Mouse (Mus musculus) thymus, postnatal 10 days (tissue): ENCODE measurements around the gene Gm12830.

Experiments
- DNase-seq, 2 experiments: peaks; one replicate each; pipeline ENCODE4 v3.0.0; 2021; ENCODE audit warnings: low spot score in 2 of 2

Gene Gm12830

DNA sequence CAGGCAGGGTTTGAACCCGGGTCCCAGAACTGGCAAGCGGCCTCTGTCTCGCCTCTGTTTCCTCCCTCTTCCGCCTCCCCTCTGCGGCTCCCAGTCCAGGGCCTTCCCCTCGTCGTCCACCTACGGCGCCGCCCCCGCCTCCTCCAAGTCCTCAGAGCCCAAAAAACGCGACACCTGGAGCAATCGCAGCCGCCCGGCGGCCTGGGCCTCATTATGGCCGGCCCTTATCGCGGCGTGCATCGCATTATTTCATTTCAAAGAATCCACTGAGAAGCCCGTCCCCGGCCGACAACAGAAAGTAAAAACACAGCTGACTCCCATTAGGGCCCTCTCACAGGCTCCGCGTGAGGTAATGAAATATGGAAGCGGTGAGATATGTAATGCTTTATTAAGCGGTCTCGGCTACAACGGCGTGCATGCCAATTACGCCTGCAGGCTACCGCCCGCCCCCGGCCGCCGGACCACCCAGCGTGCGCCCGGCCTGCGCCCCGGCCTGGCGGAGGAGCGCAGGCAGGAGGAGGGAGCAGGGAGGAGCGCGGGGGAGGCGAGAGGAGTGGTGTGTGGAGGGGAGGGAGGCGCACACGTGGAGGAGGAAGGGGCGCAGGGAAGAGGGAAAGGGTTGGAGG lies at the start of gene Gm12830:
Gm12830 (plus strand) TSS at position 156 of the 626 bp plus-strand sequence.
- DNase-seq, result no peak

DNA sequence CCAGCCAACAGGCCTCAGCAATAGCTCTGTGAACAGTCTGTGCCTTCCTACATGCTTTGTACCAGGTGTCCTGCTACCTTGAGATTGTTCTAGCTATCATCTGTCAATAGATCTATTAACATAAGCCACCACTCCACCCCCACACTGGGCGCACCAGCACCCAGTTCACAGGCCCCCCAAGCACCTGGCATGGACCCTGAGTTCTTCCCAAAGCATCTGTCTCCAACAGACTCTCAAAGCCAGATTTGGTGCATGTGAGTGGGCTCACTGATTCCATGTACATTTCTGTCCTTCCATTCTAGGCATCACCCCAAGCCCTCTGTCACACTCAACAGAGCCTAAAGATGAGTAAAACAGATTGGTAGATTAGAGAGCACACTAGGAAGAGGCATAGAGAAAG lies 48.2 kb upstream of the Gm12830 start:
- no peak for DNase-seq

DNA sequence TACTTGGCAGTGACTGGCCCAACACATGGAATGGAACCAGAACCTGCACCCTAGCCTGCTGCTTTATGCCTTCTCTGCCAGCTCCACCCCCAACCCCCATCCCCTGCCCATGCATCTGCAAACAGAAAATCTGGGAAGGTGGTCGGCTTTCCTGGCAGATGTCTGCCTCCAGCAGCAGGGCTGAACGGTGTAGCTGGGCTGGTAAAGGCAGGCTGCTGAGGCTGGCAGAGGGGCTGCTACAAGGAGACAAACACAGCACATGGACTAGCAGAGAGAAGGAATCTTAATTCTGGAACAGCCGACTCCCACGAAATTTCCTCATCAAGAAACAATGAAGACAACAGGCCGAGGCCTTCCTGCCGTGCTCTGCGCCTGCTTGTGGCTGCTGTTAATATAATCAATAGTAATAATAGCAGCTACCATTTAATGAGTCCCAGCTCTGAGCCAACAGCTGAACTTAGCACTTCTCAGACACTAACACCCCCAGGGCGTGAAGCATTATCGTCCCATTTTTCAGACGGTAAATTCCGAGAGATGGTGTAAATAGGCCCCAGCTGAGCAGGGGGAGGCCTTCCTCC lies 43.8 kb upstream of the Gm12830 start:
- DNase-seq, result no peak

DNA sequence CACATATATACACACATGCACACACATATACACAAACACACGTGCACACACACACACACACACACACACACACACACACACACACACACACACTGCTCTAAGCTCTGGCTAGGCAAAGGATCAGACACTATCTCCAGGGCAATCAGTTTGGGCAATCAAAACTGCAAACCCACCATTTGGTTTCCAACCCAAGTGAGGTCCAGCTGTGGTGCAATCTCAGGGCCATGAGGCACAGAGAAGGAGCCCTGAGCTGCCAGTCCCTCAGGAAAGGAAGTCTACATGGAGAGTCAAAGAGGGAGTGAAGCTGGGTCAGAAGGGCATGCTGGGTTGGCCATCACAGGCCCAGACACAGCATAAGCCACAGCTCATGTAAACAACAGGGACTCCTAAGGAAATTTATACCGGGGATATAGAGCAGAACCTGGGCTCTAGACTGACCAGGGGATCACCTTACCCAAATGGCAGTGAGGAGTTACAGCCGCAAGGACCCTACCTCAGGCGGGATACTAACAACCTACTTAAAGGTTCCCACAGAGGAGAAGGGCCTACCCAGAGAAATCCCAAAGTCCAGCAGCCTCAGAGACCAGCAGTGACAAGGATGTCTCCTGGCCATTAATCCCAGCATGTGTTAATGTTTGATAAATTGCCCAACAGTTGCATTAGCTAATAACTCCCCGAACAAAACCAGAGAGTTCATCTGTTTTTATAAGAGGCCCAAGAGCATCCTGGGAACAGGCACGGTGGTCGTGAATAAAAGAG lies 42.6 kb upstream of the Gm12830 start:
- DNase-seq, result no peak

DNA sequence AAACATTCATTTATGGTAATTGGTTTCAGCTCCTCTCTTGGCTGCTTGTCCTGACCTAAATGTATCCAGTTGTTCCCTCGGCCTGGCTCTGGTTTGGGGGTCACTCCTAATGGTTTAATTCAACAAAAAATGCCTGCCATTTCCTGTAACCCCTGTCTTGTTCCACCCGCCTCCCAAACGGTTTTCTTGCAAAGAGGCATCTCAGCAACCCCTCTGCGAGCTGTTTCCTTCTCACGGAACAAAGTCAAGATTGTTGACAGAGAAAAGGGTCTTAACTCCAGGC lies 42.1 kb upstream of the Gm12830 start:
- DNase-seq, result no peak

DNA sequence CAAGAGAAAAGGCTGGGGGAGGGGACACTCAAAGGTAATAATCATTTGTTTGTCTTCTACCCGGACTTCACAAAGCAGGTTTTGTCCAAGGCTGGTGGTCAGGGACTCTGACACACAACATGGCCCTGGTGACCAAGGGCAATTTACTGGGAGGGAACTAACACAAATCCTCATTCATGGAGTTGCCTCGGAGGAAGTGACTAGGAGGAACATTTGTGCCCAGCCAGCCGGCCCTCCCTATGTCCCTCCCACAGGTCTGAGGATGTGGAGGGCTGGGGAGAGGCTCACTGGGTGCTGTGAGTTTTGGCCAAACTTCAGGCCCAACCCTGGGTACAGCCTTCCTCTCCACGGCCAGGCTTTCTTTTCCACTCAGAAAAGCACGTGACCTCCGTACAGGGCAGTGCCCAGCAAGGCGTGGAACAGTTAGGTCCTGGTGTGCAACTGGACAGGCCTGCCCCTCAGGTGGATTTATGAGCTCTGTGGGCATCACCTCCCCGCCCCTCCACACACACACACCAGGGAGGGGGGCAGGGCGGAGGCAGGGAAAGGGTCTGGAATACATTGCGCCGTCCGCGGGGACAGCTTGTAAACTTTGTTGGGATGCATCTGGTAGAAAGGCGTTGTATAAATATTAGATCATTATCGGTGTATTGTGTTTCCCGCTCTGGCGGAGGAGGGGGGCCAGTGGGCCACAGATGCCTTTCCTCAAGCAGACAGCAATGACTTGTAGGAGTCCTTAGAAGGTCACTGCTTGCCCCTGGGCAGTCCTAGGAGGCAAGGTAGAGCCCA lies 41.6 kb upstream of the Gm12830 start:
- DNase-seq, result no peak

DNA sequence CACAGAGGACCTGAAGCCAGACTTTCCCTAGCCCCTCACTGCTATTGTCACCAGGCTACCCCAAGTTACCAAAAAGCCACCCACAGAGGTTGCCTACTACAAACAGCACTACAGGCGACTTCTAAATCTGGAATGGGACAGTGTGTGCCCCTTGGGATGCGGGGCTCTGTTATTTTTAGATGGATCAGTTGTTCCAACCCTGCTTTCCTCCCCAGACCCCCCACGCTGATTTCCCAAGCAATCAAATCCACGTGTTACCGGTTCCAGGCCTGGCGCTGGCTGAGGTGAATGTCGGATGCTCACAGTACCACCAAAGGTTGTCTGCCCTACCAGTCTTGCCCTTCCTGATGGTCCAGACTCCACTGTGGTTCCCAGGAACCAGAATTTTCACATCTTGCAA lies 38.7 kb upstream of the Gm12830 start:
- no peak for DNase-seq

DNA sequence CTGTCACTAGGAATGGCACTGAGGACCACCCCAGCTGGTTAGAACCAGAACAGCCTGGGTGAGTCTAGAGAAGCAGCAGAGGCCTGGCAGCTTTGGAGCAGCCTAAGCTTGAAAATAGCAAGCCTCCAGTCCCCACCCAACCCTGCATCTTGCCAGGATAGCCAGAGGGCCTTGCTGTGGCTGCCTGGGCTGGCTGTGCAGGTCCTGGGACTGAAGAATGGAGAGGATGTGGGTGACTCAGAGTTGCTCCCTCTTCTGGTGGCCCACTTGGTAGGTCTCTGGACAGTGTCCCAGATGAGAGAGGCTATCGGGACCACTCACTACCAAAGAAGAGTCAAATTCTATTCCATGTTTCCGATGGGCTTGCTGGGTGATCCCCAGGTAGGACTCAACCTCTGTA lies 36.8 kb upstream of the Gm12830 start:
- DNase-seq, result no peak

DNA sequence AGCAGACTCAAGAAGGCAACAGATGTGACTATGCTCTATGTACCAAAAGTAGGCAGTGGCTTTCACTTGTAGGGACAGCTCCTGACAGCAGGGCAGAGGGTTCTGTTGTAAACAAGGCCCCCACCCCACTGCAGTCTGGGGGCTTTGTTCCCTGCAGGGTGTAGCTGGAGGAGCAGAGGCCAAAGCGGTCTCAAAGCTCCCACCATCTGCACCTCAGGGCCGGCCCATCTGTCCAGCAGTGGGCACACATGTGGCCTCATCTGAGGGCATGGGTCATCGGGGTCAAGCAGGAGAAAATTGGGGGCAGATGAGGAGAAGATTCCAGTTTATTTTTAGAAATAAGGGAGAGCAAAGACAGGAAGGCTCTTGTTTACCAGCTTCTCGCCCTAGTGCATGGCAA lies 32.7 kb upstream of the Gm12830 start:
- no peak for DNase-seq

DNA sequence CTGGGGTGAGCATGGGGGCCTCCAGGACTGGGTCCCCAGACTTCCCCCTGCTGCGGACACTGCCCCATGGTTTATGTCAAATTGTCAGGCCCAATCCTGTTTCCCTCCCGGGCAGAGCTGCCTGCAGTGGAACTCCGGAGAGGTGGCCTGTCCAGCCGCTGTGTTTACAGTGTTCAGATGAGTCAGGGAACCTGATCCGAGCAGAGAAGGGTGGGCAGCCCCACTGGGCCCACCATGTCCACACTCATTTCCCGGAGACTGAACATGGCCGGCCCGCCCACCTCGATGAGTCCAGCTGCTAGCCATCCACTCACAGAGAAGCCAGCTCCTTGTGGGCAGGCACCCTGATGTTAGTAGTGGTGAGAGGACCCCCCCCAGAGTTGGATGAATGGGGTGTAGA lies 29.9 kb upstream of the Gm12830 start:
- no peak for DNase-seq

DNA sequence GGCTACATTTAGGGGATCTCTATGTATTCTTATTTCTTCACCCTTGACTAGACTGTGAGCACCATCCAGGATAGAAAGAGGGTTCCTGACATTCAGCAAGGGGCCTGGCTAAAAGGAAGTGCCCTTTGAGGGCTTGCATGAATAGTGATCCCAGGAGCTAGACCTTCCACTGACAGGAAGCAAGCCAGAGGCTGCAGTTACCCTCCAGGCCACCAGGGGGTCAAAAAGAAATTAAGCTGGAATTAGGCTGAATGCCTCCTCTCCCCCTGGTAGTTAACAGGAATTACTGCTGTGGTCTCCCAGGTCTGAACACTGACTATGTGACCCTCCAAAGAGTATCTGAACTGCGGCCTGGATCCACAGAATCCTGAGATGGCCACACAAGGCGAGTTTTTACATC lies 27.7 kb upstream of the Gm12830 start:
- DNase-seq, result peak in 1 of 2 experiments; percentile 12

DNA sequence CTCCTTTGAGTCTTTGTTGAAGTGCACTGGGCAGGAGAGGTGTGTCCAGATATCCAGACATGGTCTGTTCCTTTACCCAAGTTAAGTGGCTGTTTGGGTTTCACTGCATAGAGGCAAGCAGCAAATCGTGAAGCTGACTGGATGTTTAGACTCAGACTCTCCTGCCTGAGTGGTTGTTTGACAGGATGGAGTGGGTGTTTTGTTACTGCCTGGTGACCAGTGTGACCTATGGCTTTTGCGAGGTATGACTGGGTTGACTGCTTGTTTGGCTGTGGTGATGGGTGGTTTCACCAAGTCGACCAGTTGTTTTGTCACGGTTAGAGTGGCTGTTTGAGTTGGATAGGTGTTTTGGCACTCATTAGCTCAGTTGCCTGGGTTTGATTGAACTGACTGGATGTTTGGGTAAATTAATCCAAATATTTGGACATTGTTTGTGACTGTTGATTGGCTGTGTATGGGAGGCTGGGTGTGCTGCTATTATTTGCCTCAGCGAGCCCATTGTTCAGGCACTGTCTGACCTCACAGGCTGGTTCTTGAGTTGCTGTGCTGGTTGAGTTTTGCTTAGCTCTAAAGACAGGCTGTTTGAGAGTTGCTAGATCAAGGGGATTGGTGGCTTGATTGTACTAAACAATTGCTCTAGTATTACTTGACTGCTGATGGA lies 24.1 kb upstream of the Gm12830 start:
- DNase-seq, result no peak

DNA sequence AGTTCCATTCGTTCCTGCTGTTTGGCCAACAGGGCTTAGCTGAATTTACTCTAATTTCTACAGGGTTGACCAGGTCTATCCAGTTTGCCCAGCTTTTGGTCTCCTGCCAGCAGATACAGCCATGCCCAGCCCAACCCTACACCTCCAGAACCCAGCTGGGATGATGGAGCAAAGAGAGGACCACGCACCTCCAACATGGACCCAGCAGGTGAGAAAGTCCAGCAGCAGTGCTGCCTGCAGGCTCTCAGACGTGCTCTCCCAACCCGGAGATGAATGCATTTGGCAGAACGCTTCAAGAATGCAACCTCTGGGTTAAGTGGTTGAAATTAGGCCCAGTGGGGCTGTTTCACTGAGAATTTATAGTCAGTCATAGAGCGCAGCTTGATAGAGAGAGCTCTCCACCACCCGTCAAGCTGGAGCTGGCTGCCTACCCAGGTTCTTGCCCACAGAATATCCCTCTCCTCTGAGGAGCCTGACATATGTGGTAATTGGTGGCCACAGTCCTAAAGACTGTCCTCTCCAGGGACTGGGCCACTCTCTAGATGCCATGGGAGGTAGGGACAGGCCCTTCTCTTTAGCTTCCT lies 23.4 kb upstream of the Gm12830 start:
- DNase-seq, result no peak

DNA sequence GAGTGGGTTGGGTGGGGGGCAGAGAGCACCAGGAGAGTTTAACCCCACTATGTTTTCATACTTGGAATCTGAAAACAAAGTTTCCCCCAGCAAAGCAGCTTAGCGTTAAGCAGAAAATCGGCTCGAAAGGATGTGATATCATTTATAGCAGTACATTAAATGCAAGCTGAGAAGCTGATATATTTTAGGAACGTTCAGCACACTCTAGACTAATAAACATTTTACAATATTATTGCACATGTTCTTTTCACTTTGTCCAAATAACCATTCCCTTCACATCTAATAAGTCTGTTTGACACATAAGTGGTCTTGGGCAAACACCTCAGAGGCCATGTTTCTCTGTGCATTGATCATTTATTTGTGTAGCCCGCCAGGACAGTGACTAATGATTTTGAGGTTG lies 17.4 kb upstream of the Gm12830 start:
- no peak for DNase-seq

DNA sequence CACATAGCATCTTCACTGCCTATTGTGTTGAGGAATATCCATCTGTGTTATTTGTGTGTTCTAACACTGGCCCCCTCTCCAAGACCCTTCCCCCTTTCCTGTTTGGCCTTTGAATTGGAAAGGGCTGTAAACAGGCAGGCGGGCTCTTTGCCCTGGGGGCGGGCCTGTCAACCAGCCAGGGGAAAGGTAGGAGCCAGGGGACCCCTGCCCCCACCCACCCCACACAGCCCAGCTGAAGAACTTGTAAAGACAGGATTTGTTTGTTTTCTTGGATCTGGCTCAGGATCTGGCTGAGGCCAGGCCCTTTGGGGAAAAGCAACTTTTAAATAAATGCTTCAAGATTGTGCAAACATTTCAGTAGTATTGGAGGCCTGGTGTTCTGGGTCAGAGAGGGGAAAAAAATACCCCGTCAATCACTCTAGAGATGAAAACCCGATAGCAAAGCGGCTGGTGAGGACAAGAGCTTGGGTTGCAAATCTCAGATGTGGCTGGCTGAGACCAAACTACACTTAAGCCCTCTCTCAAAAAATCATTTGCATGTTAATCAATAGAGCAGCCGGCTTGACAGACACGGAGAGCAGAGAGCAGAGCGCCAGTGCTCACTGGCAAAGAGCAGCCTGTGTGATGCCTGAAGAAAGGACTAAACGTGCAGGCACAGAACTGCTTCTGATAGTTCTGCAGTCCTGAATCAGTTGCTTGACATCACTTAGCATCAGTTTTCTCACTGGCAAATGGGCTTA lies 2.4 kb upstream of the Gm12830 start:
- no peak for DNase-seq

DNA sequence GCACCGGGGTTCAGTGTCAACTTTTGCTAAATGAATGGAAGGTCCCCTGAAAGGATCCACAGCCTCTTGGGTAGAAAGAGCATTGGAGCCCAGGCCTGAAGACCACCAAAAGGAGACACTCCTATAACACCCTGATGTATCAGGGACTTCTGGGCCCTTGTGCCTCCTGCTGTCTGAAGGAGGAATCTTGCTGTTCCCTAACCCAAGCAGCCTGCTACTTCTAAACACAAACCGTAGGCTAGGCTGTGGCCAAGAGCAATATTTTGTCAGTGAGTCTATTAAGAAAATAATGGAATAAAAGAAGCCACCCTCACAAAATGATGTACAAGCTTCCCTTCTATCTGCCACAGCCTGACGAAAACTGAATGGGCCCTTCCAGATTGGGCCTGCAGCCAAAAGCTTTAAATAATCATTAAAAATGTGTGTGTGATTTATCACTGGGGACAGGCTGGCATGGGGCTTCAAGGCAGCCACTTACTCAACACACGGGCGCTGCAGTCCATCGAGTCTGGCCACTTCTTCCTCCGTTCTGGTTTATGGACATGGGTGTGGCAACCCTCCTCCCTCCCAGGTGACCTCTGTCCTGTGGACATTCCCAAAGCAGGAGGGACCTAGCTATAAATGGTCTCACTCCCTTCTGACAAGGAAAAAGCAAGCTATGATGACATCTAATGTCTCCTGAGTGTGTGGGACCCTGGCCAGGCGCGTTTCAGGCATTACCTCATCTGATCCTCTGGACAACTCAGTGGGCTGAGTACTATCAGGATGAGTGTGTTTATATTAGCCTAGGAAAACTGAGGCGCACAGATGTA lies 13.5 kb downstream of the Gm12830 start:
- DNase-seq, result no peak

DNA sequence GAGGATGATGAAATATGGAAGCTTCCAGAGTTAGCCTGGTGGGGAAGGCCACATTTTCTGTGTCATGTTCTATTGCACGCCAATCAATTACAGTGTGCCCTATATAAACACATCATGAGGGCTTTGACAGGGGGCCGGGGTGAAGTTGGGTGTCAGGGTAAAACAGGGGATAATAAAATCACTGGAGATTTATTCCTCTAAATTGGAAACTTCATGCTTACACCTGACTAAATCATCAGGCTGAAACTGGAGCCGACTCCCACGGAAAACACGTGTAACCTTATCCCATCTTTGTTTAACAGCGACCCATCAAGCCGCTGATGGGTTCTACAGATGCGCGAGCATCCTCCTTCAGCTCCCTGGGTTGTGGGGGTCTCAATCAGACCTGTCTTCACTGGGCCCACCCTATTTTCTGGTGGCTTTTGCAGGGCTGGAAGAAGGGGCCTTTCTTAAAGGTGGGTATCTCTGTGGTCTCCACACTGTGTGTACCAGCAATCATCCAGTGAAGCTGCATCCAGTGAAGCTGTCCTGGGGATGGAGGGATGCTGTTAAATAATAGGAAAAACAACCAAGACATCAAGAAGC lies 19.9 kb downstream of the Gm12830 start:
- DNase-seq, result no peak

DNA sequence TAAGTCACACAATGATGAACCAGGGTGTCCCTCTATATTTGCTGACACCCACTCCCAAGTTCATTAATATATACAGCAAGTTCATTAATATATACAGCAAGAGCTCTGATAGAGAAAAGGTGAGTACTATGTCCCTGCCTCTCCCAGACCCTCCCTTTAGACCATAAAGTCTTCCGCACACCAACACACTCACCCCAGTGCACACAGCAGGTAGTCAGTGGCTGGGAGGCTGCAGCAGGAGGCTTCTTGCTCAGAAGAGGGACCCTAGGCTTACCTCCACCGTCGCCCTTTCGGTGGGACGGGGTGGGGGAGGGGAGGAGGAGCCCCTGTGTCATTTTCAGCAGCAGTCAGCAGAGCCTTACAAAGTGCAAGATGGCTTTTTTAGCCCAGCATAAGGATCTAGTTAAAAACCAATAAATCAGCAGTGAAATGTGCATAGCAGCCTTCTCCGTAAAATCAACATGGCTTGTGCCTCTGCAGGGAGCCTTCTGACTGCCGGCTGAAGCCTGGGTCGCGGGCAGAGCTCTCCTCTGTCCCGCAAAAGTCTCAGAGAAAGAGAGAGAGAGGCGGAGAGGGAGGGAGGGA lies 20.9 kb downstream of the Gm12830 start:
- DNase-seq, result no peak

DNA sequence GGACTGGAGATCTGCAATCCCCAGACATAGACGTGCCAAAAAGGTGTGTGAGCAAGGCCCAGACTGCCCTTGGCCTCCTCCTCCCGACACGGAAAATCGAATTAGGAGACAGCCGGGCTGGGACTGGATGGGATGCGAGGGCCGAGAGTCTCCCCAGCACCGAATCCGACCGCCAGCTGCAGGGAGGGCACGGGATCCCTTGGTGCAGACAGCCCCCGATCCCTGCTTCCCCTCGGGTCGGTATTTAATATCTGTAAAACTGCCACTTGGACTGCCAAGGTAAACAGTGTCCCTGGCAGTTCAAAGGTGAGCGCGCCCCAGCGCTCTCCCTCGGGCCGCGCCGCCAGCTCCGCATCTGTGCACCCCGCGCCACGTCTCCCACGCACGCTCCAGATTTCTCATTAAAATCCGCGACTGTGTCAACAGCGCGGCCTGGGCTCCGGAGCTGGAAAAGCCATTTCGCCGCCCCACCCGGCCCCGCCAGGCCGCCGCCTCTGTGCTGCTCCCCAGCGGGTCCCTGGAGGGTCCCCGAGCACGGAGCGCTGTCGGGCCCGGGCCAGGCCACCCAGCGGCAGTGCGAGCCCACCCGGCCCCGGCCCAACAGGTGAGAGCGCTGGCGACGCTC lies 21.7 kb downstream of the Gm12830 start:
- no peak for DNase-seq
